Mouse (Mus musculus): ENCODE measurements around the gene Reck. TPM values are rescaled to one million over a fixed set of nuclear protein-coding genes. Genes with fewer than 3 reads are reported as not detected.
A peak's percentile ranks its signal among the peaks of the same experiment; 100 is the strongest.

The Reck gene
- polyA plus RNA-seq (2011; ENCODE audit: insufficient read length, low read depth, missing spikeins), result 18.5 and 25.1 TPM in 2 replicates

- Histone ChIP-seq H3K4me3 (ENCODE audit: insufficient read depth, low read length) (peak within 1 kb of the TSS; percentile 63), H3K4me1 (ENCODE audit: control insufficient read depth, insufficient read depth, low read length) (peaks cover 8% of the 10 kb centered on the region), H3K27ac (ENCODE audit: insufficient read depth, low read length) (no peak within 1 kb of the TSS)
- peak; percentile 22; the same call in 1 of the 2 replicates for TF ChIP-seq POLR2A (IDR thresholded peaks at IDR 0.05; ENCODE audit: low read depth, low read length)
- no peak for TF ChIP-seq CTCF (IDR thresholded peaks at IDR 0.05; ENCODE audit: borderline replicate concordance, insufficient read depth, low read length)
These were observed at the start of gene Reck for GRCm38 (mm10) chr4:43875160-43875918. Reck (plus strand) TSS chr4:43875530.

DNA sequence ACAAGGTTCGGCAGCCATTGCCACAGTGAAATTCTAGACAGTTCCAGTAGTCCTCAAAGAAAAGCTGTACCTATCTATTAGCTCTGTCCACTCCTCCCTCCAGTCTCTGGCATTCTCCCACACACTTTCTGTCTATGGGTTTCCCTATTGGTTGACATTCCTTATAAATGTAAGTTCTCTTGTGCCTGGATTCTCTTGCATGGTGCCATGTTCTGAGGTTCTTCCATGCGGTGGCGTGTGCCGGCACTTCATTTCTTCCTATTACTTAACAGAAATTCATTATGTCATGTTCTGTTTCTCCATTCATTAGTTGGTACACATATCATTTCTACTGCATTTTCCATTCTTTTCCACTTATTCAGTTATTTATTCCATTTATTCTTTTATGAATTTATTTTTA is 46.5 kb upstream of the Reck start:
- no peak overlapping the region for H3K27ac ChIP-seq (ENCODE audit: insufficient read depth, low read length)
- no peak overlapping the region for H3K4me3 ChIP-seq (ENCODE audit: insufficient read depth, low read length)
- no peaks in the 10 kb centered on the region for H3K4me1 ChIP-seq (ENCODE audit: control insufficient read depth, insufficient read depth, low read length)
- no peak for TF ChIP-seq CTCF (IDR thresholded peaks at IDR 0.05; ENCODE audit: borderline replicate concordance, insufficient read depth, low read length)
- no peak for TF ChIP-seq POLR2A (IDR thresholded peaks at IDR 0.05; ENCODE audit: low read depth, low read length)

DNA sequence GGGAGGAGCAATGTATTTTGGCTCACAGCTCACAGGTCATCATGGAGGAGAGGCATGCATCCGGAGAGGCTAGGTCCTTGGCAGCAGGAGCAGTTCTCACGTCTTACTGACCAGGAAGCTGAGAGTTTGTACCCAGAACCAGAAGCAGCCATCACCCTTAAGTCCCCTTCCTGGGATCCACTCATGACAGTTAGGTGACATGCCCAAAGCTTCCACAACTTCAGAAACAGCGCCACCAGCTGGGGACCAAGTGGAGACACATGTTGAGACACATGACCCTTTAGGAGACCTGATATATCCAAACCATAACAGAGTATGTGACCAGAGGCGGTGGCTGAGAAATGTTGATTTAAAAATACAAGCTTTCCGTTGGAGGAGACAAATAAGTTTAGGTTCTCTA is 43.3 kb upstream of the Reck start:
- no peak overlapping the region for H3K27ac ChIP-seq (ENCODE audit: insufficient read depth, low read length)
- TF ChIP-seq CTCF (IDR thresholded peaks at IDR 0.05; ENCODE audit: borderline replicate concordance, insufficient read depth, low read length) (no peak), POLR2A (IDR thresholded peaks at IDR 0.05; ENCODE audit: low read depth, low read length) (no peak)
- H3K4me1 ChIP-seq (ENCODE audit: control insufficient read depth, insufficient read depth, low read length), result no peaks in the 10 kb centered on the region
- no peak overlapping the region for H3K4me3 ChIP-seq (ENCODE audit: insufficient read depth, low read length)

DNA sequence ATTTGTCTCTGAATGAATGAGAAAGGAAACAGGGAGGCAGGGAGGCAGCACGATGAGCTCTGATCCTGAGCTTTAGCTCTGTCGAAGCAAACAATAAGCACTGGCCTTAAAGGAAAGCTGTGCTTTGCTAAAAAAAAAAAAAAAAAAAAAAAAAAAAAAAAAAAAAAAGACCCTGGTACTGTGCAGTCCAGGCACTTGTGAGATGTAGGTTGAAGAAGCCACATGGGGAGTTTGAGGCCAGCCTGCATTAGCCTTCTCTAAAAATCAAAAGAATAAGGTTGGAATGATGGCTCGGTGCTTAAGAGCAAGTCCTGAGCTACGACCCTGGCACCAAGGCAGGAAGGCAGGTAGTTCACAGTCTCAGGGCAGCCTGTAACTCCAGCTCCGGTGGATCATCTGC is 41.6 kb upstream of the Reck start:
- Histone ChIP-seq H3K4me1 (ENCODE audit: control insufficient read depth, insufficient read depth, low read length) (no peaks in the 10 kb centered on the region), H3K4me3 (ENCODE audit: insufficient read depth, low read length) (no peak overlapping the region), H3K27ac (ENCODE audit: insufficient read depth, low read length) (no peak overlapping the region)
- TF ChIP-seq POLR2A (IDR thresholded peaks at IDR 0.05; ENCODE audit: low read depth, low read length) (no peak), CTCF (IDR thresholded peaks at IDR 0.05; ENCODE audit: borderline replicate concordance, insufficient read depth, low read length) (no peak)

- Histone ChIP-seq H3K4me1 (ENCODE audit: control insufficient read depth, insufficient read depth, low read length) (no peaks in the 10 kb centered on the region), H3K27ac (ENCODE audit: insufficient read depth, low read length) (no peak overlapping the region), H3K4me3 (ENCODE audit: insufficient read depth, low read length) (no peak overlapping the region)
- TF ChIP-seq POLR2A (IDR thresholded peaks at IDR 0.05; ENCODE audit: low read depth, low read length) (no peak), CTCF (IDR thresholded peaks at IDR 0.05; ENCODE audit: borderline replicate concordance, insufficient read depth, low read length) (no peak)
These were observed 40.6 kb upstream of the Reck start for GRCm38 (mm10) chr4:43834749-43835148.

DNA sequence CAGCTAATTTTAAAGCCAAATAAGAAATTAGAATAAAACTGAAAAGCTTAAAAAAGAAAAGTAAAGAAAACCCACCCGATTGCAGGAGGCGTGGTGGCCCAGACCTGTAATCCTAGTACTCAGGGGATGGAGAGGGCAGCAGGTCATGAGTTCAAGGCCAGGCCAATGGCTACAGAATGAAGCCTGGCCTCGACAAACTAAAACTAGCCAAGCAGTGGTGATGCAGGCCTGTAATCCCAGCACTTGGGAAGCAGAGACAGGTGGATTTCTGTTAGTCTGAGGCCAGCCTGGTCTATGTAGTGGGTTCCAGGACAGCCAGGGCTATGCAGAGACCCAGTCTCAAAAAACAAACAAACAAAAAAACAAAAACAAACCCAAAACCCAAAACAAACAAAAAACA is 37.0 kb upstream of the Reck start:
- no peak overlapping the region for H3K27ac ChIP-seq (ENCODE audit: insufficient read depth, low read length)
- no peaks in the 10 kb centered on the region for H3K4me1 ChIP-seq (ENCODE audit: control insufficient read depth, insufficient read depth, low read length)
- no peak overlapping the region for H3K4me3 ChIP-seq (ENCODE audit: insufficient read depth, low read length)
- no peak for TF ChIP-seq CTCF (IDR thresholded peaks at IDR 0.05; ENCODE audit: borderline replicate concordance, insufficient read depth, low read length)
- TF ChIP-seq POLR2A (IDR thresholded peaks at IDR 0.05; ENCODE audit: low read depth, low read length), result no peak

GRCm38 (mm10) chr4:43840101-43840500 is 35.2 kb upstream of the Reck start, which contains the start of gene Olfr157:
Olfr157 (minus strand) TSS chr4:43840201.
- TF ChIP-seq CTCF (IDR thresholded peaks at IDR 0.05; ENCODE audit: borderline replicate concordance, insufficient read depth, low read length) (no peak), POLR2A (IDR thresholded peaks at IDR 0.05; ENCODE audit: low read depth, low read length) (no peak)
- no peaks in the 10 kb centered on the region for H3K4me1 ChIP-seq (ENCODE audit: control insufficient read depth, insufficient read depth, low read length)
- H3K27ac ChIP-seq (ENCODE audit: insufficient read depth, low read length), result no peak within 1 kb of the TSS
- H3K4me3 ChIP-seq (ENCODE audit: insufficient read depth, low read length), result no peak within 1 kb of the TSS

- no peak within 1 kb of the TSS for H3K27ac ChIP-seq (ENCODE audit: insufficient read depth, low read length)
- TF ChIP-seq CTCF (IDR thresholded peaks at IDR 0.05; ENCODE audit: borderline replicate concordance, insufficient read depth, low read length) (no peak), POLR2A (IDR thresholded peaks at IDR 0.05; ENCODE audit: low read depth, low read length) (no peak)
- H3K4me1 ChIP-seq (ENCODE audit: control insufficient read depth, insufficient read depth, low read length), result no peaks in the 10 kb centered on the region
- H3K4me3 ChIP-seq (ENCODE audit: insufficient read depth, low read length), result no peak within 1 kb of the TSS
These were observed 24.1 kb upstream of the Reck start, which contains the start of gene Olfr155 for GRCm38 (mm10) chr4:43851265-43851664. Olfr155 (plus strand) TSS chr4:43851565.

GRCm38 (mm10) chr4:43854101-43854500 is 21.2 kb upstream of the Reck start:
- H3K27ac ChIP-seq (ENCODE audit: insufficient read depth, low read length), result no peak overlapping the region
- no peak overlapping the region for H3K4me3 ChIP-seq (ENCODE audit: insufficient read depth, low read length)
- H3K4me1 ChIP-seq (ENCODE audit: control insufficient read depth, insufficient read depth, low read length), result no peaks in the 10 kb centered on the region
- TF ChIP-seq CTCF (IDR thresholded peaks at IDR 0.05; ENCODE audit: borderline replicate concordance, insufficient read depth, low read length) (no peak), POLR2A (IDR thresholded peaks at IDR 0.05; ENCODE audit: low read depth, low read length) (no peak)

GRCm38 (mm10) chr4:43859886-43860285 is 15.4 kb upstream of the Reck start:
- no peak for TF ChIP-seq POLR2A (IDR thresholded peaks at IDR 0.05; ENCODE audit: low read depth, low read length)
- TF ChIP-seq CTCF (IDR thresholded peaks at IDR 0.05; ENCODE audit: borderline replicate concordance, insufficient read depth, low read length), result no peak
- Histone ChIP-seq H3K4me3 (ENCODE audit: insufficient read depth, low read length) (no peak overlapping the region), H3K4me1 (ENCODE audit: control insufficient read depth, insufficient read depth, low read length) (no peaks in the 10 kb centered on the region), H3K27ac (ENCODE audit: insufficient read depth, low read length) (no peak overlapping the region)
